Comparison of ENCODE assay signal across 13 mouse cellular contexts in the genomic region with DNA sequence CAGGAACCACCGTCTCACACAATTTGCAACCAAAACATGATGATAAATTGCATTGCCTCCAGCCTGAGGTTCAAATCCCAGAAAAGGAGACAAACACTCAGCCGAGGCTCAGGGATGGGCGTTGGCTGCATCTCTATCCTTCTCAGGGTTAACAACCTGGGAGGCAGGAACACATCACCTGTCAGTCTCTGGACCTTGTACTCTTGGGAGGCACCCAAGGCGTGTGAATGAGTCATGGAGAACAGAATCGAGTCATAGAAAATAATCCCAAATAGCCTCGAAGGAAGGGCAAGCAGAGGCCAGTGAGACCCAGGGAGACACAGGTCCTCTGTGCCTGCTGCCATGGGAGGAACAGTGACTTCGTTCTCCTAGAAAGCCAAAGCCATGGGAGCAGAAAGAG.
"Had no signal": no experiment of that assay in that cellular context is flagged by ENCODE, and none has a peak within 500 bp of the region (broad histone marks: within the 10 kb centered on the region; RNA-seq: fewer than 3 reads in every experiment).

No protein-coding gene starts in this region.

- DNase-seq: kidney, adult 11 months; layer of hippocampus, adult 9-11 months; layer of hippocampus, postnatal 36 days; liver; lung, adult 2 months; lung, postnatal 36 days; thymus, adult 18-20 months; thymus, postnatal 14 days had no signal

- H3K27ac ChIP-seq: limb, embryonic 12.5 days; liver, embryonic 14.5 days; midbrain, embryonic 15.5 days; neural tube, embryonic 12.5 days had no signal

- H3K9ac ChIP-seq: limb, embryonic 12.5 days; liver, embryonic 14.5 days; midbrain, embryonic 15.5 days; neural tube, embryonic 12.5 days had no signal

- H3K27me3 ChIP-seq: limb, embryonic 12.5 days; midbrain, embryonic 15.5 days; neural tube, embryonic 12.5 days had no signal

- H3K4me2 ChIP-seq: limb, embryonic 12.5 days; midbrain, embryonic 15.5 days; neural tube, embryonic 12.5 days had no signal

- H3K4me1 ChIP-seq: midbrain, embryonic 15.5 days had no signal

- H3K4me3 ChIP-seq: limb, embryonic 12.5 days; midbrain, embryonic 15.5 days; neural tube, embryonic 12.5 days had no signal

- ATAC-seq: lung, postnatal 0 days; midbrain, embryonic 15.5 days had no signal

- H3K36me3 ChIP-seq: limb, embryonic 12.5 days; midbrain, embryonic 15.5 days; neural tube, embryonic 12.5 days had no signal

- H3K9me3 ChIP-seq: limb, embryonic 12.5 days; midbrain, embryonic 15.5 days; neural tube, embryonic 12.5 days had no signal
